Mouse (Mus musculus) limb, embryonic 14.5 days (tissue): Measurements from ENCODE around the gene Syt2. TPM values are rescaled to one million over a fixed set of nuclear protein-coding genes. Genes with fewer than 3 reads are reported as not detected.

ENCODE experiments used
- ATAC-seq: fragments of 200-750 bp; cut with Nextera tagmentation; 2 replicates; pipeline ENCODE4 v1.8.0; 2017; ENCODE audit warnings: low read depth, moderate number of reproducible peaks, moderate TSS enrichment; ENCODE audit not compliant: low FRiP score
- DNase-seq: peaks from one replicate; pipeline ENCODE4 v3.0.0-alpha.2; 2015; ENCODE audit warnings: low spot score
- H3K27ac ChIP-seq: fragments of 300-500 bp; sonication (generic); replicated peaks from 2 replicates; pipeline ENCODE4 v1.5.1; 2014; ENCODE audit warnings: low read depth, mild to moderate bottlenecking, low read length, moderate library complexity, mixed read lengths
- H3K27me3 ChIP-seq: fragments of 300-500 bp; sonication (generic); 2 replicates; pipeline ENCODE4 v1.6.1; 2014; ENCODE audit warnings: low read length, mixed read lengths; ENCODE audit not compliant: control insufficient read depth, insufficient read depth
- H3K36me3 ChIP-seq: fragments of 300-500 bp; sonication (generic); 2 replicates; pipeline ENCODE4 v1.6.1; 2014; ENCODE audit warnings: mild to moderate bottlenecking, low read length, moderate library complexity, mixed read lengths; ENCODE audit not compliant: control insufficient read depth, insufficient read depth
- H3K4me1 ChIP-seq: fragments of 300-500 bp; sonication (generic); 2 replicates; pipeline ENCODE4 v1.6.1; 2014; ENCODE audit warnings: antibody characterized with exemption, low read length, mixed read lengths; ENCODE audit not compliant: control insufficient read depth, insufficient read depth
- H3K4me2 ChIP-seq: fragments of 300-500 bp; sonication (generic); replicated peaks from 2 replicates; pipeline ENCODE4 v1.6.1; 2014; ENCODE audit warnings: low read depth, mild to moderate bottlenecking, low read length, moderate library complexity; ENCODE audit not compliant: severe bottlenecking
- H3K4me3 ChIP-seq: fragments of 300-500 bp; sonication (generic); replicated peaks from 2 replicates; pipeline ENCODE4 v1.5.1; 2014; ENCODE audit warnings: low read length
- H3K9ac ChIP-seq: fragments of 300-500 bp; sonication (generic); 2 replicates; pipeline ENCODE4 v1.6.1; 2014; ENCODE audit warnings: mild to moderate bottlenecking, low read depth, low read length, moderate library complexity; ENCODE audit not compliant: severe bottlenecking
- H3K9me3 ChIP-seq: fragments of 300-500 bp; sonication (generic); 2 replicates; pipeline ENCODE4 v1.6.1; 2016; ENCODE audit warnings: low read length; ENCODE audit not compliant: control insufficient read depth
- POLR2A ChIP-seq: fragments of 200-500 bp; IDR thresholded peaks from 2 replicates; pipeline ENCODE4 v1.8.0; 2012; ENCODE audit warnings: inconsistent platforms, mild to moderate bottlenecking, moderate library complexity, borderline replicate concordance; ENCODE audit not compliant: insufficient read depth, insufficient read length; ENCODE audit errors: extremely low read depth
- WGBS: fragments of 180-500 bp; shearing (Covaris S2); extraction: QIAGEN DNeasy Blood & Tissue Kit; methylation state at CpG from one replicate; pipeline ENCODE4 v1.1.7; 2014; 5-methylcytosine and 5-hydroxymethylcytosine counted together
- microRNA-seq: library from miRNA; unstranded; fragments of <30 nt; microRNA quantifications from one replicate; pipeline ENCODE4, GENCODE M21; 2016
- polyA plus RNA-seq, 2 experiments: library from polyadenylated mRNA; depleted of rRNA in 1 of 2; stranded (reverse) in 1 of 2; unstranded in 1 of 2; fragments of >200 nt; fragmentation: Nextera tagmentation in 1 of 2; extraction: Ambion mirVana in 1 of 2; gene quantifications; 2 replicates each; pipeline versions ENCODE4 v1.2.1 to v1.2.3; 2012 to 2014

Syt2 gene
- polyA plus RNA-seq, 2 experiments, result 0.44 to 1.5 TPM

DNA sequence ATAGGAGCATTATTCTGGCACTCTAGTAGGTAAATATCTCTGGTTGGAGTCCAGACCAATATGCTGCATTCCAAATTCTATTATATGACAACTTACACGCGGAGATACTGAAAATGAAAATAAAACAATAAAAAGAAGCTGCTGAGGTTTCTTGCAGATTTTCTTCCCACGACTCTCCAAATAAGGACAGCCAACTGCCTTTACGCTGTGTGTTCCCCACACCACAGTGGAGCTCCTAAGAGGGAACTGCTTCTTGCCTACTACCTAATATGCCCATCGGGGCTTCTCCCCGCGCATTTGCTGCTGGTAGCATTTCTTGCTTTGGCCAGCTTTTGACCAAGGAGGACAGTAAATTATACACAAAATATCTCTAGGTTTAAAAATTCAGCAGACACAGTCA lies 155.3 kb downstream of the Syt2 start:
- Histone ChIP-seq H3K9me3 (no peaks in the 10 kb centered on the region), H3K4me2 (peak overlapping the region; percentile 1), H3K4me3 (no peak overlapping the region), H3K27ac (no peak overlapping the region; the same call in 1 of the 2 replicates), H3K27me3 (no peaks in the 10 kb centered on the region), H3K4me1 (peaks cover 39% of the 10 kb centered on the region), H3K36me3 (no peaks in the 10 kb centered on the region; the same call in 1 of the 2 replicates), H3K9ac (no peak overlapping the region)
- TF ChIP-seq POLR2A, result no peak
- WGBS, result 84% methylated on average over 7 of the region's 7 CpGs
- ATAC-seq (no peak), DNase-seq (no peak)

DNA sequence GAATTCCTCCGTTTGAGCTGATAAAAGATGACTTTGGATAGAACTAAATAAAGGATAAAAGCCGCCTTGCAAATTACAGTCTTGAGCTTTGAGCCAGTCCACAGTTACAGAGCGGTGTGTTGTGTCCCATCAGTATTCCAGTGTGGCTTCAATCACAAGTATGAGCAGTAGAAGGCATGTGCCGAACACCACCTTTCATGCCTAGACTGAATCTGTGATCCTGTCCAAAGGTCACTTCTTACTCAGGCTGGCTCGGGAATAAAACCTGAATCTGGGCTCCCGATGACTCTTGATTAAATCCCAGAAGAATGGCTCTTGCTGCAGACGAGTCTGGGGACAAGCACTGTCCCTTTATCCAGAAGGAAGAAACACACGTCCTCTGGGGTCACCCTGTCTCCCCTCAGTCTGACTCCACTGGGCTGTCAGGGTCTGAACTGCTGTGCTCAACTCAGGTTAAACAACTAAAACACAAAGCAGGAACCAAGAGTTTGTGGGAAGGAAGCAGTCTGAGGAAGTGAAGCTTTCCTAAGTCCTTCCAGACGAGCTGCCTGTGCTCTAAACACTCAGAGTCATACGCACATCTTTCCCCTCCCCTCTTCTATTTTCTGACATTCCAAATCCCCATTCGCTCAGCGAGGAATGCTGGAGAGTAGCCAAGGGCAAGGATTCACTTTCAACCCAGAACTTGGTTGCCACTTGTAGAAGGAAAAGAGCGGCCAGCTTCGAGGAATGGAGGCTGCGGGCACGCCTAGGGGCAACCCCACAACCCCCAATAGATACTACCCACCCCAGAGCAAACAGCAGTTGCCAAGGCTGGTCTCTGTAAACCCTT lies 157.0 kb downstream of the Syt2 start:
- no peaks in the 10 kb centered on the region for H3K27me3 ChIP-seq
- DNase-seq, result peak; percentile 79
- ATAC-seq, result peak; percentile 57; the same call in 1 of the 2 replicates
- H3K9ac ChIP-seq, result peak overlapping the region; percentile 25
- 41% methylated on average over 16 of the region's 16 CpGs for WGBS
- peaks cover 41% of the 10 kb centered on the region for H3K4me1 ChIP-seq
- H3K36me3 ChIP-seq, result no peaks in the 10 kb centered on the region; the same call in 1 of the 2 replicates
- H3K27ac ChIP-seq, result peak overlapping the region; percentile 81
- TF ChIP-seq POLR2A, result no peak
- H3K4me3 ChIP-seq, result no peak overlapping the region
- peak overlapping the region; percentile 18; the same call in 1 of the 2 replicates for H3K4me2 ChIP-seq
- no peaks in the 10 kb centered on the region for H3K9me3 ChIP-seq

DNA sequence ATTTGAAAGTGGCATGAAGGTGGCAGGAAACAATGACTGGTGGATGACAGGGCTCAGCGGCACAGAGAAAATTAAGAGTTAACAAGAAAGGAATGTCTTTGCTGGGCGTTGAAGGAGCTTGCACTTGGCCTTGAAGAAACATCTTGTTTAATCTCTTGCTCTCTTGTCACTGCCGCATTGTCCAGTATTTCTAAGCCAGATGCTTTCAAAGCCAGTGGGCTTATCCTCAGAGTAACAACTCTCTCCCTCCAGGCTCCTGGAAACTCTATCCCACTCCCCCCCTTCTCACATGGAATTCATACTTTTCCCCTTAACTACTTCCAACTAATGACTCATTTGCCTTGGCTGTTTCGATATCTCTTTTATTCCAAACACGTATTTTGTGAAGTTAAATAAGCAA lies 157.9 kb downstream of the Syt2 start:
- H3K4me2 ChIP-seq, result no peak overlapping the region
- H3K4me3 ChIP-seq, result no peak overlapping the region
- DNase-seq (no peak), ATAC-seq (no peak)
- H3K4me1 ChIP-seq, result peaks cover 41% of the 10 kb centered on the region
- no peaks in the 10 kb centered on the region for H3K27me3 ChIP-seq
- no peak overlapping the region for H3K9ac ChIP-seq
- H3K36me3 ChIP-seq, result no peaks in the 10 kb centered on the region; the same call in 1 of the 2 replicates
- H3K27ac ChIP-seq, result peak overlapping the region; percentile 81
- whole genome bisulfite sequencing, result 35% methylated on average over 5 of the region's 5 CpGs
- TF ChIP-seq POLR2A, result no peak
- H3K9me3 ChIP-seq, result no peaks in the 10 kb centered on the region

DNA sequence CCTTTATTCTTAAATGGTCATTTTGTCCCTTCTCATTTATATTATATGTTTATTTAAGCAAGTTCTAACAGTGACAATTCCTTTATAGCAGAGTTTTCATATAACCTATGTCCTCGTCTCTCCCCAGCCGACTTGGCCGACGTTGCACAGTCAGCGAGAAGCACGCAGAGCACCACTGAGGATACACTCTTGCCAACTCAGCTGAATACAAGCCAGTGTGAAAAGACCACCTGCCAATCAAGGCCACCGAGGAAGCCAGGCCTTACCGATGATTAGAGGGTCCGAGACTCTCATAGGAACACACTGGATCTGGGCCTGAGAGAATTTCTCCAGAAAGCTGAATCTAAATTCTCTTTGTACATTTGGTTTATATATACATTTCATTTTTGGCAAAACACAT lies 159.0 kb downstream of the Syt2 start:
- Histone ChIP-seq H3K4me2 (no peak overlapping the region), H3K4me3 (no peak overlapping the region), H3K27ac (no peak overlapping the region), H3K9me3 (no peaks in the 10 kb centered on the region), H3K9ac (no peak overlapping the region), H3K4me1 (peaks cover 39% of the 10 kb centered on the region), H3K36me3 (no peaks in the 10 kb centered on the region), H3K27me3 (no peaks in the 10 kb centered on the region)
- ATAC-seq (no peak), DNase-seq (no peak)
- no peak for TF ChIP-seq POLR2A
- 79% methylated on average over 9 of the region's 9 CpGs for WGBS

Small RNAs within 50 kb of the gene (microRNA-seq; reads per million reads assigned to microRNA genes)
- gene Gm22232, result not detected

Other genes with a start within 250 kb of the Syt2 start
- 43.0 and 46.0 TPM in 2 replicates for gene Cyb5r1, start 241.1 kb upstream of the Syt2 start, polyA plus RNA-seq (2012; rRNA removed)
- 28.6 and 31.8 TPM in 2 replicates for gene Cyb5r1, start 241.1 kb upstream of the Syt2 start, polyA plus RNA-seq (2014; fragmentation: Nextera tagmentation; extraction: Ambion mirVana)
- 74.9 and 82.9 TPM in 2 replicates for gene Adipor1, start 231.3 kb upstream of the Syt2 start, polyA plus RNA-seq (2012; rRNA removed)
- gene Adipor1, start 231.3 kb upstream of the Syt2 start, polyA plus RNA-seq (2014; fragmentation: Nextera tagmentation; extraction: Ambion mirVana), result 92.1 and 97.6 TPM in 2 replicates
- gene Klhl12, start 191.1 kb upstream of the Syt2 start, polyA plus RNA-seq (2012; rRNA removed), result 19.3 and 21.4 TPM in 2 replicates
- gene Klhl12, start 191.1 kb upstream of the Syt2 start, polyA plus RNA-seq (2014; fragmentation: Nextera tagmentation; extraction: Ambion mirVana), result 21.6 and 23.7 TPM in 2 replicates
- 25.2 and 26.5 TPM in 2 replicates for gene Rabif, start 152.0 kb upstream of the Syt2 start, polyA plus RNA-seq (2012; rRNA removed)
- gene Rabif, start 152.0 kb upstream of the Syt2 start, polyA plus RNA-seq (2014; fragmentation: Nextera tagmentation; extraction: Ambion mirVana), result 39.8 and 44.3 TPM in 2 replicates
- 0.10 and 0.15 TPM in 2 replicates for gene Mgat4e, start 97.0 kb upstream of the Syt2 start, polyA plus RNA-seq (2012; rRNA removed)
- not detected in 2 replicates for gene Mgat4e, start 97.0 kb upstream of the Syt2 start, polyA plus RNA-seq (2014; fragmentation: Nextera tagmentation; extraction: Ambion mirVana)
- gene Kdm5b, start 86.5 kb upstream of the Syt2 start, polyA plus RNA-seq (2012; rRNA removed), result 38.1 TPM in 2 replicates
- gene Kdm5b, start 86.5 kb upstream of the Syt2 start, polyA plus RNA-seq (2014; fragmentation: Nextera tagmentation; extraction: Ambion mirVana), result 83.5 and 100 TPM in 2 replicates